Mouse (Mus musculus) kidney, postnatal 25 days (tissue): Measurements from ENCODE around the gene Phf24.
A peak's percentile ranks its signal among the peaks of the same experiment; 100 is the strongest.

ENCODE experiments used
- DNase-seq, 2 experiments: peaks; one replicate each; pipeline ENCODE4 v3.0.0; 2021; ENCODE audit warnings: mixed read lengths in 2 of 2

The Phf24 gene

DNA sequence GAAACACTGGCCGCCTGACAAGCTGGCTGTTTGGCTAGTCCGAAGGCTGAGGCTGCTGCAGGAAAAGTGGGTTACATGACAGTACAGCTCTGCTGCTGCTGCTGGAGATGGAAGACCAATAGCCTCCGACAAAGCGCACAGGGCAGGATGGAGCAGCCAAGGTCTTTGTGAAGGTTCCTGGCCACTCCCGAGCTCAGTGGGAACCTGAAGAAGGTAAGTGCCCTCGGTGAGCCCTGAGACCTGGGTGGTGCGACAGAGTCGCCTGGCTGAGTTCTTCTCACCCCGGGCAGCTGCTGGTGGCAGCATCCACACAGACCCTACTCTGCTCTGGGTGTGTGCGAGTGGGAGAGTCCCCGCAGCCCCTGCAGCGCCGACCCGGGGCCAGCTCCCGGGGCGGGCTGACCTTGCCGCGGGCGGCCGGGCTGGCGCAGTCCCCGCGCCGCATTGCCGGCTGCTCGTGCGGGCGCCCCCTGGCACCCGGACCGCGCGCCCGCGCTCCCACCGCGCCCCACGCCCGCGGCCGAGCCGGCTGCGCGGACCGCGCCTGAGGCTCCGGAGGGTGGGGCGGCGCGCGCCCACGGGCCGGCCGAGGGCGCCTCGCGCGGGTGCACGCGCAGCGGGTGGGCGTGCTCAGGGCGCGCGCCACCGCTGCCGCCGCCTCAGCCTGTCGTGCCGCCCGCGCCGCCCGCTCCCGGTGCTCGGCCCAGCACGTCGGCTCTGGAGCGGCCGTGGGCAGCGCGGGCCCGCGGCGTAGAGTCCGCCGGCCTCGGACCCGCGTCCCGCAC lies at the start of gene Phf24:
TSS of gene Phf24 (plus strand) at position 44 of the 785 bp plus-strand sequence.
- DNase-seq = peak; percentile 3 to 39

DNA sequence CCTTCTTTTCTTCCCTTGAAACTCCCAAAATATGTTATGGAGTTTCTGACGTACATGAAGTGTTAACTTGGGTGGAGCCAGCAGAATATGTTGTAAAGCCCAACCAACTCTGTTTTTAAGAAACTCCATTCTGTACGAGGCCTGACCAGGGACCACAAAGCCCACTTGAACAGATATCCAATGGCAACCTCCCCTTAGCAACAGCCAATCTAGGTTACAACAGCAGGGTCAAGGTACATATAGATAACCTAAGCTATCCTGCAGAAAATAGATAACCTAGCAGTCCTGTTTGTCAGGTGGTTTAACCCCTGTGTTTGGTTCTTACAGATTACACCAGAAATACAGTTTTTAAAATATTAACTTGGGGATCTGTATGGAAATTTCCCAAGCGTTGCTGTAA lies 49.1 kb upstream of the Phf24 start:
- no peak for DNase-seq

DNA sequence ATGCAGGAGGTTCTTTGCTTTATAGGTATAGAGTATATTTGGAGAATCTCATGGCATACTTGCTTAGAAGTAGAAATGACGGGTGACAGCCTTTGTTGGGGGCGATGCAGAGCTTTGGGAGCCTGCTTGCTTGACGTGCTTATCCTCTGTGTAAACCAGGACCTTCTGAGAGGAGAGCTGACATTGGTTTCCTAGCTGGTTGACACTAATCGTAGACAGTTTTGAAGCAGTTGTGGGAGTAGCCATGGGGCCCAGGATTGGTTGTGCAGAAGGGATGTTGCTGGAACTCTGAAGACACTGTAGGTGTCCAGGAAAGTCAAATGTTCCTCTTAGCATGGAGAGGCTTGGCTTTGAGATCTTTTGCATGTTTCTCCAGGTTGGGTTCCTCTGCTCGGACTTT lies 48.3 kb upstream of the Phf24 start:
- DNase-seq = no peak

DNA sequence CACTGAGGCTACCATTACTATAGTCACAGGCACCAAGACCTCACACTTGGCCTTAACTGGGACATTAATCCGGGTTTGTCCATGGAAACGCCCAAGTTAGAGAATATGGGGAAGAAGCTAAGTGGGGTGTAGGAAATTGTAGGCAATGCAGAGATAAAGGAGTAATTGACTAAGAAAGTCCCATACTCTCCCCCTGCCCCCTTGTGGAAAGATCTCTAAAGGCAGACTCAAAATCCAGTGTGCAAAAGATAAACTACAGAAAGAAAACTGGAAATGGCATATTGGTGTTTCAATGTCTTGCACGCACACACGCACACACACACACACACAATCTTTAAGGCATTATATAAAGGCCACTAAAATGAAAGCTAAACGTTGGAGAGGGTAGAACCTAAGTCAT lies 45.7 kb upstream of the Phf24 start:
- no peak for DNase-seq

DNA sequence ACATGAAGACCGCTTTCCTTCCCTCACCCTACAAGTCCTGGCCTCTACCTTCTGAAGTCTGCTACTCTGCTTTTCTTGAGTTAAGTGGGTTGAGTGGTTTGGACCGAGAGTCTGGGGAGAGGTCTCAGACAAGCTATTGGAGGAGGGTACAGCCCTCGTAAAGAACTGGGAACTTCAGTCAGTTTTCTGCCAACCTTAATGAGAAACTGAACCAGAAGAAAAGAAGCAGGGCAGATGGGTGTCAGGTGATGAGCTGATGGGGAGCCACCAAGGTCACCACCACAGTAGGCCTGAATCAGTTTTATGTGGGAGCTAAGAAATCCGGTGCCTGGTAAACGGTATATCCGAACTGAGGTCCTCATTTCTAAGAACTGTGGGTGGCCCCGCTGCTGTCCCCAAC lies 44.3 kb upstream of the Phf24 start:
- DNase-seq = no peak

DNA sequence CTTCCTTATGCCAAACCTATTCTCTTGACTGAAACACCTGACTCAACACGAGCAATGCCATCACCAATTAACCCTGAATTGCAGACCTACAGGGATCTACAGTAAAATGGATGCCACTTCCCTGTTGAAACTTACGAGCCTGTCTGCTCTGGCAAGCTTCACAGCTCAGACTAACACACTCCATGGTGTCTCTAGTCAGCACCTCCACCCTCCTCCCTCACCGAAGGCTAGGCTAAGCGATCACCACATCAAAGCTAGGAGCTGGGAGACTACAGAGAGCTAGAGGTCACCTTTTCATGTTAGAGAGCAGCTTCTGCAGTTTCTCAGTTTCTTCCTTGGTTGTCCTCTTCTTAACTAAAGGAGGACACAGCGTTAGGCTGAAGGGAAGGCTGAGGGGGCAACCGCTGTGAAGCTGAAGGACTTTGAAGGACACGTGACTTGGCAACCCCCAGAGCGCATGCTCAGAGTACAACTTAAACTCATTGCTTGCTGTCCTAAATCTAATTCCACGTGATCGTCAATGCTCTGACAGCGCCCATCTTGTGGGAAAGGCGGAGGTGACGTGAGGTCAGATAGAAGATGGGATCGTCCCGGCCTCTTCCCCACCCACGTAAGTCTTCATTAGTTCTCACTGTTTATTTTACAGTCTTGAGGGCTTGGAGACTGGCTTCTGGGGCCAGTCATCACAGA lies 43.6 kb upstream of the Phf24 start:
- DNase-seq = no peak

DNA sequence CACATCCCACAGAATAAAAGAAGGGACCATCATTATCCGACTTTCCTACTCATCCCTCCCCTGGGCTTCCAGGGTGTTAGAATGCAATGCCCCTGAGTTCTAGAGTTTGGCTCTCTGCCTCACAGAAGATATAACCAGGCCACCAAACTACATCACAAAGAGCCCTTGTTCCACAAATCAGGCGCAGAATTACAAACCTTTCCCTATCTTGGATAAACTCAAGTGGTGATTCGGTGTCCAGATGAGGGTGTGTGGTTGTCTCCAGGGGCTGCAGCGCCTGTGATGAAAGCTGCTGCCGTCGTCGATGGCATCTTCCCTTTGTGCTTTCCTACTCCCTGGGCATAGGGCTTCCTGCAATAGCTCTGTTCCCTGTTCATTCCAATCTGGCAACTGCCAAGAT lies 42.3 kb upstream of the Phf24 start, which contains the start of gene Fam205c:
TSS of gene Fam205c (minus strand) at position 101 of the 400 bp plus-strand sequence.
- no peak for DNase-seq

DNA sequence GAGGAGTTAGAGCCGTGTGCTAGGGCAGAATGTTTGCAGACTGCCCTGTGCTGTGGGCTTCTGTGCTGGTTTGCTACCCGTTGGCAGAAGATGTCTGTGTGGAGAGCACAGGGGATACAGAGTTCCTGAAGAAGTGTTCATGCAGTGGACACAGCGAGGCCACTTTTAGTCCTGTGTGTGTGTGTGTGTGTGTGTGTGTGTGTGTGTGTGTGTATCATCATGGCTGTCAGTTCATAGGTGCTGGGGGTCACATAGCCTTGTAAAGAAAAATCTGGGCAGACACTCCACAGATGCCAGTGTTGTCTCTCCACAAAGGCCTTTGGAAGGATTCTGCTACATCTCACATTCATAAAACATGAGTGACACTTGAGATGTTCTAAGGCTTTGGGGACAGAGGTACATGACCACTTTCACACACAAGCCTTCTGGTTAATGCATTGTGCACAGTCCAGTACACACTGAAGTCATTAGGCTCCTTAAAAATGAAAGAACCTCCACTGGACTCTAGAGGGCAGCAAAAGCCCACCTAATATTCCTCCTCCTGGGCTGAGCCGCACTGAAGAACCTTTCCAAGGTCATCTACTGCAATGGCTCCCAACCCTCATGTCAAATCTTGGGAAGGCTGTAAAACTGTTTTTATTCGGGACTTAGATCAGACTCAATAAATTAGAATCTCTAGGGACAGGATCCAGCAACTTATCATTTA lies 39.7 kb upstream of the Phf24 start:
- peak; percentile 45 to 60 for DNase-seq

DNA sequence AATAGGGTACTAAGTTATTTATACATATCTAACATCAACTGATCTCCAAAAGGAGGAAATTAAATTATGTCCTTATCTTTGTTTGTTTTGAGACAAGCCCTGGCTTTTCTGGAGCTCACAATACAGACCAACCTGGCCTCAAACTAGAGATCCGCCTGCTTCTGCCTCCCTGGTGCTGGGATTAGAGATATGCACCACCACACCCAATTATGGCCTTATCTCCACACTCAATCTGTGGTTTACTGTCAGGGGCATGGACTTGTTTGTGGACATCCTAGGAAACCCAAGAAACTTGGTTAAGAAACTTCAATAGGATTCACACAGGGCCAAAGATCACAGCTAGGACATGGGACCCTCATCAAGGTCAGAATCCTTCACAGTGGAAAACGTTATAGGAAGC lies 38.8 kb upstream of the Phf24 start:
- no peak for DNase-seq

DNA sequence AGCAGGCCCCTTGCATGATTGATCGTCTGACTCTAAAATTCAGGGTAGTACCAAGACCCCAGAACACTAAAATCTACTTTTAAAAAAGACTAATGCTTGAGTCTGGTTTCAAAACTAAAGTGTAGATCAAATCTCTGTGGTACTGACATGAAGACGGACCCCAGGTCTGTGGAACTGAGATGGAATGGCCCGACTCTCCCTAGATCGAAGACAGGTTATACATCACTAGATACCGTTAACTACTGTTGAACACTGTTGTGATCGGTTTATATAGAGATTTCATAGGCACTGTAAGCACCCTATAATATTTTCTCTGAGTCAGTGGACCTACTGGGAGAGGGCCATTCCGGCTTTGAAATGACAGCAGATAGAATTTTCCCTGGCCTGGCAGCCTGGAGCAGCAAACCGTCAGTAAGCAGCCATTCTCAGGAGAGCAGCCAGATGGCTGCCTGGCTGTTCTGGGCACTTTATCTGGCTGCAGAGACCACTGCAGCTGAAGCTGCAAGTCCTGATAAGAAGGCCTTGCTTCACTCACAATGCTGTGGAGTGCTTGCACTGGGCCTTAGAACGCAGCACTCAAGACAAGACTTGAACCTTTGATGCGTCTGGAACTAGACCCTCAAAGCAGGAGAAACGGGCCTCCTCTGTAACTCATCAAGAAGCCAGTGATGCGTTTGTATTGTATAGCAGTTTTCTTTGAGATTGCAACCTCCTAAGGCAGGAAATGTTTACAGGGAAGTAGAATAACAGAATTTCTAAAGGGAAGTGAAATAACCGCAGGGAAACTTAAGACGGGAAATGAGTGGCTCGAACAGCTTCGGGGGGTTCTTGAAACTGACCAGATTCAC lies 36.4 kb upstream of the Phf24 start:
- no peak for DNase-seq

DNA sequence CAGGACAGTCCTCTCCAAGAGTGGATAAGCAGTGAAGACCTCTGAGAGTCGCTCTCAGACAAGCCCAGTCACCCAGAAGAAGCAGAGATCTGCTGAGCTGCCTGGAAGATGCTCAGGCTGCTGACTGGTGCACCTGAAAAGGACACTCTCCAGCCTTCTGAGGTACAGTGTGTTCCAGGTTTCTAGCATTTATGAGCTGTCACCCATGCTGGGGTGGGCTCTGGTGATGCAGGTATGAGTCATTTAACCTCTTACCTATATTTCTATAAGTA lies 35.8 kb upstream of the Phf24 start:
- no peak for DNase-seq

DNA sequence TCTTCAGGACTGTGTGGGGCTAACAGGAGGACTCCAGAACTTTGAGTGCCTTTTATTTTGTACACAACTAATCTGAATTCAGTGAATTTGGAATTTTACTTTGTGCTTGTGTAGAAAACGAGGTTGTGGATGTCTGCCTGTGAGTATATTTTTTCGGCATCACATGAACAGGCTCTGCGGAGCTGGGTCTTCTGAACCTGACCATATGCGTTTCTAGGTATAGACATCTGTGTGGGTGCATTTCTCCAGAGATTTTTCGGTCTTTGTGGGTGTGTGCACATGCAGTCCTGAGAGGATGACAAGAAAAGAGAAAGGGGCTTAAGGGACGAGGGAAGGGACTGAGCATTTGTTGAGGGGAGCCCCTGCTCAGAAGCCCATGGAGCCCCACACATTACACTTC lies 29.5 kb upstream of the Phf24 start:
- DNase-seq = no peak

DNA sequence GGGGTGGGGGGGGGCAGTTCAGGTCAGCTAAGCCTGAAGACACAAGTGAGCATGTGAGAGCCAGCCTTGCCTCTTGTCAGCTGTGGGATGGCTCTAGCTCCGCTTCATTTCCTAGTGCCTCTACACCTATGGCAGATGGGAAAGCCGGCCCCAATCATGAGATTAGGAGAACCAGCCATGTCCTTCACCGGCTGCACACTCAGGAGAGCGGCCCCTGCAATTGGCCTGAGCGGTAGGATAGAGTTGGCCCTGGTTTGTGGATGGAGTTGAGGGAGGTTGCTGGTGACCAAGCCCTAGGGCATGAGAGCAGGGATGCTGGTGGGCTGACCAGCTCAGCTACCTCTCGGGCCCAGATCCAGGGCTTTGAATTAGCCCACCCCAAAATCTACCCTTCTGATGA lies 27.7 kb upstream of the Phf24 start:
- no peak for DNase-seq

DNA sequence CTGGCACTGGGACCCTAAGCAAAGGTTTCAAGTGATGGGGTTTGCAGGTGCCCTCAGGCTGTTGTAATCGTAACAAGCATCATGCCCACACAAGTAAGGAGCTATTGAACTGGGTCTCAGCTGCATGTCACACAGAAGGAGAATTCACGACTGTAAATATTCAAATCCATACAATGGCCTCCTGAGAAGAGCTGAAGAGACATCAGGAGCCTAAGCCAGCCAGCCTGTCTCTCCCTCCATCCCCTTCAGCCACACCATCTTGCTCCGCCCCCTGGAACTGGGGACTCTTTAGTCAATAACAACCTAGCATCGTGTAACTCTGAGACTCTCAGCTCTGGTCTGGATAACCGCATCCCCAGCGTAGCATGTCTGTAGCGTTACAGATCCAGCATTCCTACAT lies 25.3 kb upstream of the Phf24 start:
- DNase-seq = no peak

DNA sequence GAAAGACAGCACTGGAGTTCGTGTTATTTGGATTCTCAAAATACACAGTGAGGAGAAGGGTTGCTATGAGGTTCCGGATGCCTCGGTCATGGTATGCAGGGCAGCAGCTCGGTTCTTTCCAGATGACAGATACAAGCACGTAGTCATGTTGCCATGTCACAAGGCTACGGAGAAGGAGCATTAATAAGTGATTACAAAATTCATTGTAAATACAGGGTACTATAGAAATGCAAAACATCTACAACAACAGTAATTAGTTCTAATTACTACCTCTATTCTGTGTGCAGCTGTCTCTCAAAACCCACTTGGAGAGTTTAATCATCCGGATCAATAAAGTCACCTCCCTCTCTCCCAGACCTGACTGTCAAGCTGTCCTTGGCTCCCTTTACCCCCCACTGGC lies 21.3 kb upstream of the Phf24 start:
- no peak for DNase-seq

DNA sequence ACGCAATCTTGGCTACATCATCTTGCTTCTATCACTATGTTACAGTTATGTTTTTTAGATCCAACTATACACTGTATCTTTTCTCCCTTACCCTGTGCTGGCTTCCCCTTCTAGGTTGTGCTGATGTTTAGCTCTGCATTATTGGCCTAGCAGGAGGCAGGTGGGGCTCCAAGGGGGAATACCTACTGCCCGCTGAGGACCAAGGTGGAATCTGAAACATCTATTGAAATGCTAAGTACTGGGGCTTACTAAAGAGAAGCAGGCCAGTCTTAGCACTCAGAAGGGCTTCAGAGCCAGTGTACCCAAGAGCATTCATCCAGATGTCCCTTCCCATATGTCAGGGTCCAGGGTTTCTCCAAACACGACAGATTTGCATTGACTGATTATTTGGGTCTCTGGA lies 17.5 kb upstream of the Phf24 start:
- no peak for DNase-seq

DNA sequence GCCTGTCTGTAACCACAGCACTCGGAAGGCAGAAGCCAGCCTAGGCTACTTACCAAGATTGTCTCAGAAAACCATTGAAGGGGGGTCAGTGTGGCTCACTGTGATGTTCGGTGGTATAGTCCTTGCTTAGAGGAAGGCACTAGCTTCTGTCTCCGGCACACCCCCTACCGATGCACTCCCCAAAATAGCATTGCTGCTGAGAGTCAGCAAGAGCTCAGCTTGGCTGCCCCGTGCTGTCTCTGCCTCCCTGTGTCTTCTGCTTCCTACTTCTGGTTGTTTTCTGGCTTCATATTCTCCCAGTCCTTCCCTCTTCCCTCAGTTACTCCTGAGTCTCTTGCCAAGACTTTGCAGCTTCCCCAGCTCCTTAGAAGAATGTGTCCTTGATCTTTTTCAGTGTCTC lies 15.6 kb upstream of the Phf24 start:
- no peak for DNase-seq

DNA sequence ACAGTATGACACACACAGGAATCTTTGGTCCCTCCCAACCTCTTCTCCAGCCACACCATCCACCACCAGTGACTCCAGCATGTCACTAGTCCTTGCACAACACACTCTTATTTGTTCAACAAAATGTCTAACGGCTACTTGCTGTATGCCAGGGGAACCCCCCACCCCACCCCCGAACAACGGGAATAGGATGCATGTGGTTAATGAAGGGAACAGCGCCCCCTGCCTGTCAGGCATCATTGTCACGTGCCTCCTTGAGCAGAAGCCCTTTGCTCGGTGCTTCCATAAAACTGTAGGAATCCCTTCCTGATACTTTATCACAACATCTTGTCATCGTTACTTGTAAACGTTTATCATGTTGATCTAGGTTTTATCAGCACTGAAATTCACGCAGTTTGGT lies 14.3 kb upstream of the Phf24 start:
- DNase-seq = peak in 1 of 2 experiments; percentile 11

DNA sequence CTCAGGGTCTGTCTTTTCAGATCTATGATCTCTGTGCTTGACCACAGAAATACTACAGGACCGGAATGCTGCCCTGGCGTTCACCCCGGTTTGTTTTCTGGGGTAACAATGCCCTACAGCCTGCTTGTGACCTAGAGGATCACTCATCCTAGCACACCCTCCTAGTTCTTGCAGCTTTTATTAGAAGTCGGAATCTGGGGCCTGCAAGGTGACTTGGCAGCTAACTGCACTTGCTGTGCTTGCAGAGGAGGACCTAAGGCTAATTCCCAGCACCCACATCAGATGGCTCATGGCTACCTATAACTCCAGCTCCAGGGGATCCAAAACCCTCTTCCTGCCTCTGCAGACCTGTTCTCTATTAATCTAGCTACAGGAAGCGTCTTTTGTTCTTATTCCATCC lies 13.7 kb upstream of the Phf24 start:
- no peak for DNase-seq

DNA sequence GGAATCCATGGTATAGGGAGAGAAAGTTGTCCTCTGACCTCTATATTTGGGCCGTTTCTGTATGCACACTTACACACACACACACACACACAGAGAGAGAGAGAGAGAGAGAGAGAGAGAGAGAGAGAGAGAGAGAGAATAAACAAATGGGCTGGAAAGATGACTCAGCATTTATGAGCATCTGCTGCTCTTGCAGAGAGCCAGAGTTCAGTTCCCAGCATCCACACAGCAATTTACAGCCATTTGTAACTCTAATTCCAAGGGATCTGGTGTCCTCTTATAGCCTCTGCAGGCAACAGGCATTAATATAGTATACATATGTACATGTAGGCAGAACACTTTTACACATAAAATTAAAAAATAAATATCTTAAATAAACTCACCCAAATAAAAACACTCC lies 12.5 kb upstream of the Phf24 start:
- DNase-seq = no peak

DNA sequence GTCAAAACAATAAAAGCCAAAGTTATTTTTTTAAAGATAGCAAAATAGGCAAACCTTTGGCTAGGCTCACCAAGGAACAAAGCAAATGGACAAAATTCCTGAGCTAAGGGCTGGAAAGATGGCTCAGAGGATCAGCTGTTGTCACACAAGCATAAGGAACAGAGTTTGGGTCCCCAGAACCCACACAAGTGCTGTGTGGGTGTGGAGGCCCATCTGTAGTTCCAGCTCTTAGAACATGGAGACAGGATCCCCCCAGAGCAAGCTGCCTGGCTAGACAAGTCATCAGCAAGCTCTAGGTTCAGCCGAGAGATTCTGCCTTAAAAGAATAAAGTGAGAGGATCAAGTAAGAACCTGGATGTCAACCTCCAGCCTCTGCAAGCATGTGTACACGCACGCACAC lies 11.9 kb upstream of the Phf24 start:
- no peak for DNase-seq

DNA sequence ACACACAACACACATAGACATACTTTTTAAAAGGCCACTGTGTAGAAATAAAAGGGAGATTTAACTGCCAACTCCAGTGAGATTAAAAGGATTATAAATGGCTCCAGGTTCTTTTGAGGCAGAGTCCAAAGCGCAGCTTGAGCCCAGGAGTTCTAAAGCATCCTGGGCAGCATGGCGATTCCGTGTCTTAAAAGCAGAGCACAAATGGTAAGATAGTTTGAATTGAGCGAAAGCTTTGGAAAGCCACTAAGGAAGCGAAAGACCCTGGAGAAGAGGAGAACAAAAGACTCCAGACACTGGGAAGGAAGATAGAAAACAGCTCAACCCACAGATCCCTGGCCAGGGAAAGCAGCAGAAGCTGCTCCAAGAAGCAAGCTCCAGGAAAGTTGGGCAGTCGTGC lies 11.5 kb upstream of the Phf24 start:
- no peak for DNase-seq

DNA sequence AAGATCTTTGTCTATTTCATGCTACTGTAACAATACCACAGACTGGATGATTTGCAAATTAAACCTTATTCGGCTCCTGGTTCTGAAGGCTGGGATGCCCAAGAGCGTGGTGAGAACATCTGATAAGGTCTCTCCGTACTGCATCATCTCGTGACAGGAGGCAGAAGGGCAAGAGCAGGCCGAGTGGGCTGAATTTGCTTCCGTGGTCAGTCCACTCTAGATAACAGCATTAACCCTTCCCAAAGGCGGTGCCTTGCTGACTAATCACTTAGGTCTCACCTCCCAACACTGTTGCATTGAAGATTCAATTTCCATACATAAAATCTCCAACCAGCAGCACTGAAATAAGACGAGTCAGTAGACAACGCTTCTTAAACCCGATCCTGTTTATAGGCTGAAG lies 3.1 kb upstream of the Phf24 start:
- DNase-seq = no peak
